Mouse (Mus musculus) olfactory bulb, adult 2 months (tissue): ENCODE measurements around the gene Brd1. TPM values are rescaled to one million over a fixed set of nuclear protein-coding genes. Genes with fewer than 3 reads are reported as not detected.
"Not testable (repeated sequence)": the region's sequence is repeated elsewhere in the genome, so short reads cannot be mapped to it uniquely, and the experiment has no call there.

Experiments
- H3K27ac ChIP-seq: fragments of 200-500 bp; 2 replicates; pipeline ENCODE4 v1.5.1; 2012; ENCODE audit warnings: low read depth, low read length; ENCODE audit not compliant: insufficient read depth
- H3K4me1 ChIP-seq: fragments of 200-500 bp; 2 replicates; pipeline ENCODE4 v1.6.1; 2012; ENCODE audit warnings: low read length; ENCODE audit not compliant: control insufficient read depth, insufficient read depth
- H3K4me3 ChIP-seq: fragments of 200-500 bp; 2 replicates; pipeline ENCODE4 v1.5.1; 2012; ENCODE audit warnings: mild to moderate bottlenecking, low read depth, low read length, moderate library complexity; ENCODE audit not compliant: insufficient read depth
- CTCF ChIP-seq: fragments of 200-500 bp; IDR thresholded peaks from 2 replicates; pipeline ENCODE4 v1.5.1; 2012; ENCODE audit warnings: low read depth, mild to moderate bottlenecking, low read length, moderate library complexity; ENCODE audit not compliant: insufficient read depth
- POLR2A ChIP-seq: fragments of 200-500 bp; IDR thresholded peaks from 2 replicates; pipeline ENCODE4 v1.6.1; 2012; ENCODE audit warnings: mild to moderate bottlenecking, low read depth, low read length, moderate library complexity; ENCODE audit not compliant: insufficient read depth
- WGBS: fragments of 180-500 bp; shearing (Covaris S2); methylation state at CpG from one replicate; pipeline ENCODE4 v1.1.7; 2018; 5-methylcytosine and 5-hydroxymethylcytosine counted together
- polyA plus RNA-seq: library from polyadenylated mRNA; stranded (reverse); fragments of >200 nt; gene quantifications from 2 replicates; pipeline ENCODE4 v1.2.4, GENCODE M21; 2012; ENCODE audit warnings: low replicate concordance; ENCODE audit not compliant: missing spikeins, insufficient read depth, insufficient read length

Brd1 gene
- polyA plus RNA-seq, 1 experiment: 206 TPM

- Histone ChIP-seq H3K4me1 (peaks cover 8% of the 10 kb centered on the region), H3K4me3 (peak overlapping the region; percentile 70), H3K27ac (peak overlapping the region; percentile 43)
- WGBS: 6% methylated on average over 54 of the region's 54 CpGs
- TF ChIP-seq POLR2A: peak; percentile 63; the same call in 1 of the 2 replicates
- no peak for TF ChIP-seq CTCF
Observed at GRCm38 (mm10) chr15:88750677-88751563, 16.9 kb upstream of the Brd1 start.

GRCm38 (mm10) chr15:88750032-88750431 is 16.0 kb upstream of the Brd1 start:
- TF ChIP-seq POLR2A: no peak
- TF ChIP-seq CTCF: no peak
- Histone ChIP-seq H3K4me3 (no peak overlapping the region), H3K27ac (no peak overlapping the region), H3K4me1 (peaks cover 8% of the 10 kb centered on the region)
- WGBS: 93% methylated on average over 10 of the region's 10 CpGs

GRCm38 (mm10) chr15:88749617-88750016 is 15.6 kb upstream of the Brd1 start:
- H3K4me1 ChIP-seq, H3K27ac ChIP-seq, H3K4me3 ChIP-seq: not testable (repeated sequence)
- 94% methylated on average over 8 of the region's 8 CpGs for WGBS

GRCm38 (mm10) chr15:88745926-88746325 is 11.9 kb upstream of the Brd1 start:
- TF ChIP-seq POLR2A (no peak), CTCF (no peak)
- no peak overlapping the region for H3K4me3 ChIP-seq
- H3K27ac ChIP-seq: no peak overlapping the region
- H3K4me1 ChIP-seq: peaks cover 4% of the 10 kb centered on the region
- 41% methylated on average over 3 of the region's 3 CpGs for WGBS

- TF ChIP-seq POLR2A: no peak
- TF ChIP-seq CTCF: no peak
- WGBS: 90% methylated on average over 3 of the region's 3 CpGs
- Histone ChIP-seq H3K27ac (no peak overlapping the region), H3K4me3 (no peak overlapping the region), H3K4me1 (no peaks in the 10 kb centered on the region)
Observed at GRCm38 (mm10) chr15:88745347-88745746, 11.3 kb upstream of the Brd1 start.

GRCm38 (mm10) chr15:88743371-88743770 is 9.3 kb upstream of the Brd1 start:
- WGBS: 89% methylated on average over 5 of the region's 5 CpGs
- H3K27ac ChIP-seq, H3K4me1 ChIP-seq, H3K4me3 ChIP-seq: not testable (repeated sequence)

GRCm38 (mm10) chr15:88741366-88741765 is 7.3 kb upstream of the Brd1 start:
- Histone ChIP-seq H3K27ac (no peak overlapping the region), H3K4me1 (no peaks in the 10 kb centered on the region), H3K4me3 (no peak overlapping the region)
- no peak for TF ChIP-seq POLR2A
- no peak for TF ChIP-seq CTCF
- WGBS: 32% methylated on average over 6 of the region's 6 CpGs

GRCm38 (mm10) chr15:88738466-88738865 is 4.4 kb upstream of the Brd1 start:
- Histone ChIP-seq H3K27ac (no peak overlapping the region), H3K4me1 (no peaks in the 10 kb centered on the region), H3K4me3 (no peak overlapping the region)
- TF ChIP-seq CTCF: no peak
- TF ChIP-seq POLR2A: no peak
- WGBS: 56% methylated on average over 2 of the region's 2 CpGs

GRCm38 (mm10) chr15:88736166-88736565 is 2.1 kb upstream of the Brd1 start:
- Histone ChIP-seq H3K4me3 (no peak overlapping the region), H3K4me1 (peaks cover 9% of the 10 kb centered on the region), H3K27ac (no peak overlapping the region)
- WGBS: 74% methylated on average over 4 of the region's 4 CpGs
- TF ChIP-seq CTCF (no peak), POLR2A (no peak)

- TF ChIP-seq CTCF (no peak), POLR2A (peak; percentile 26; the same call in 1 of the 2 replicates)
- peaks cover 28% of the 10 kb centered on the region for H3K4me1 ChIP-seq
- under 1% methylated on average over 81 of the region's 86 CpGs for WGBS
- H3K27ac ChIP-seq: peak overlapping the region; percentile 61
- H3K4me3 ChIP-seq: peak overlapping the region; percentile 57
Observed at GRCm38 (mm10) chr15:88733041-88733751, 837 bp downstream of the Brd1 start.
